Mouse (Mus musculus) hindbrain, embryonic 11.5 days (tissue): ENCODE measurements at regions not wholly inside any gene's neighbourhood (a gene's known extent, or its start where the extent isn't known, plus 50 kb on each side); places are given as distances from the start of the nearest gene placed in this dataset.

ENCODE experiments used
- ATAC-seq: fragments of 200-750 bp; cut with Nextera tagmentation; 2 replicates; pipeline ENCODE4 v1.8.0; 2017; ENCODE audit warnings: mild to moderate bottlenecking, moderate TSS enrichment, moderate library complexity; ENCODE audit not compliant: low FRiP score
- DNase-seq: peaks from one replicate; pipeline ENCODE4 v3.0.0-alpha.2; 2015; ENCODE audit warnings: low spot score
- H3K27ac ChIP-seq: fragments of 300-500 bp; sonication (generic); 2 replicates; pipeline ENCODE4 v1.5.1; 2014; ENCODE audit warnings: mild to moderate bottlenecking, low read depth, low read length
- H3K27me3 ChIP-seq: fragments of 300-500 bp; sonication (generic); 2 replicates; pipeline ENCODE4 v1.6.1; 2014; ENCODE audit warnings: mild to moderate bottlenecking, low read length, moderate library complexity, mixed read lengths; ENCODE audit not compliant: control insufficient read depth, insufficient read depth
- H3K36me3 ChIP-seq: fragments of 300-500 bp; sonication (generic); 2 replicates; pipeline ENCODE4 v1.6.1; 2014; ENCODE audit warnings: mild to moderate bottlenecking, low read length, moderate library complexity, mixed read lengths; ENCODE audit not compliant: control insufficient read depth, insufficient read depth
- H3K4me1 ChIP-seq: fragments of 300-500 bp; sonication (generic); replicated peaks from 2 replicates; pipeline ENCODE4 v1.6.1; 2014; ENCODE audit warnings: low read length, mixed read lengths; ENCODE audit not compliant: control insufficient read depth, insufficient read depth
- H3K4me2 ChIP-seq: fragments of 300-500 bp; sonication (generic); replicated peaks from 2 replicates; pipeline ENCODE4 v1.6.1; 2014; ENCODE audit warnings: mild to moderate bottlenecking, low read depth, low read length
- H3K4me3 ChIP-seq: fragments of 300-500 bp; sonication (generic); 2 replicates; pipeline ENCODE4 v1.5.1; 2014; ENCODE audit warnings: low read depth, low read length
- H3K9ac ChIP-seq: fragments of 300-500 bp; sonication (generic); 2 replicates; pipeline ENCODE4 v1.6.1; 2014; ENCODE audit warnings: low read depth, low read length
- H3K9me3 ChIP-seq: fragments of 300-500 bp; sonication (generic); 2 replicates; pipeline ENCODE4 v1.6.1; 2016; ENCODE audit warnings: low read length; ENCODE audit not compliant: control insufficient read depth
- WGBS: fragments of 180-500 bp; shearing (Covaris S2); extraction: QIAGEN DNeasy Blood & Tissue Kit; methylation state at CpG from one replicate; pipeline ENCODE4 v1.1.7; 2014; 5-methylcytosine and 5-hydroxymethylcytosine counted together

- WGBS = 78% methylated on average over 3 of the region's 3 CpGs
- no peak overlapping the region for H3K4me2 ChIP-seq
- no peak overlapping the region for H3K27ac ChIP-seq
- ATAC-seq = no peak
- no peaks in the 10 kb centered on the region for H3K9me3 ChIP-seq
- no peak for DNase-seq
- H3K4me1 ChIP-seq = no peaks in the 10 kb centered on the region
- no peaks in the 10 kb centered on the region for H3K36me3 ChIP-seq
- no peak overlapping the region for H3K4me3 ChIP-seq
- H3K9ac ChIP-seq = no peak overlapping the region
- H3K27me3 ChIP-seq = no peaks in the 10 kb centered on the region
Measured at GRCm38 (mm10) chr3:117480131-117480530, 94.5 kb upstream of the Plppr5 start.

GRCm38 (mm10) chr3:117459507-117459906 lies 98.8 kb upstream of the Plppr4 start:
- Histone ChIP-seq H3K9me3 (no peaks in the 10 kb centered on the region), H3K4me2 (no peak overlapping the region), H3K36me3 (no peaks in the 10 kb centered on the region), H3K27ac (no peak overlapping the region), H3K4me1 (no peaks in the 10 kb centered on the region), H3K9ac (no peak overlapping the region), H3K4me3 (no peak overlapping the region), H3K27me3 (no peaks in the 10 kb centered on the region)
- no peak for ATAC-seq
- DNase-seq = no peak
- 96% methylated on average over 2 of the region's 2 CpGs for WGBS

DNA sequence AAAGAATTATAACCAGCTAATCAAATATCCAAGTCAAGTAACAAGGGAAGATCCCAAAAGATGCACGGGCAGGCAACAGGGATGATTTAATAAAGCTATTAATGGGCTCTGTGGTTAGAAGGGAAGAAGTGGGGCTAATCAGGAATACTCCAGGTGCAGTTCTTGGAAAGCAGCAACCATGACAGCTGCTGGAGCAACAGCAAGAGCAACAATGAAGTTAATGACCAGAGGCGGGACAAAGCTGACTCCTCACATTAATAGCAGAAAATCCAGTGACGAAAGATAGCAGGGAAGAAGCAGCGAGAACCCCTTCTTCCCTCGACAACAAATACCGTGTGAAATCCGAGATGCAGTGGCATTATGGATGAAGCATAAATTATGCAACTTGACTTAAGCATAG lies 89.9 kb upstream of the Plppr4 start:
- no peaks in the 10 kb centered on the region for H3K36me3 ChIP-seq
- ATAC-seq (no peak), DNase-seq (no peak)
- H3K9me3 ChIP-seq = no peaks in the 10 kb centered on the region
- H3K4me3 ChIP-seq = no peak overlapping the region
- no peaks in the 10 kb centered on the region for H3K4me1 ChIP-seq
- H3K9ac ChIP-seq = no peak overlapping the region
- H3K27ac ChIP-seq = no peak overlapping the region
- 85% methylated on average over 7 of the region's 7 CpGs for WGBS
- H3K27me3 ChIP-seq = no peaks in the 10 kb centered on the region
- H3K4me2 ChIP-seq = no peak overlapping the region

- Histone ChIP-seq H3K27me3 (no peaks in the 10 kb centered on the region), H3K4me1 (no peaks in the 10 kb centered on the region), H3K9ac (no peak overlapping the region), H3K4me3 (no peak overlapping the region), H3K27ac (no peak overlapping the region), H3K4me2 (no peak overlapping the region), H3K9me3 (no peaks in the 10 kb centered on the region), H3K36me3 (no peaks in the 10 kb centered on the region)
- 69% methylated on average over 3 of the region's 3 CpGs for WGBS
- ATAC-seq = no peak
- no peak for DNase-seq
Measured at GRCm38 (mm10) chr3:117441887-117442286, 81.2 kb upstream of the Plppr4 start.

DNA sequence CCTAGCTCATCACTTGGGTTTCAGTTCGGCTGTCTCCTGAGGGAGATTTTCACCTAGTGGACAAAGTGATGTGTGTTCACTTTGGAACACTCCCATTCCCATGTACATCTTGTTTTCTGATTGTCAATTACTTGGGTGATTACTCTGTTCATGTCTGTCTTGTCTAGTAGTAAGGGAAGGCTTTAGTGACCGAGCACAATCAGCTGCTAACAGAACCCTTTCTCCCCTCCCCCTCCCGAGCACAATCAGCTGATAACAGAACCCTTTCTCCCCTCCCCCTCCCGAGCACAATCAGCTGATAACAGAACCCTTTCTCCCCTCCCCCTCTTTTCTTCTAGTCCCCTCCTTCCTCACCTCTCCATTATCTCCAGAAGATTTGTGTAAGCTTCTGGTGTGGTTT lies 79.6 kb upstream of the Plppr4 start:
- no peak for DNase-seq
- Histone ChIP-seq H3K4me2 (no peak overlapping the region), H3K9me3 (no peaks in the 10 kb centered on the region), H3K27me3 (no peaks in the 10 kb centered on the region), H3K4me1 (no peaks in the 10 kb centered on the region), H3K4me3 (no peak overlapping the region), H3K27ac (no peak overlapping the region), H3K9ac (no peak overlapping the region), H3K36me3 (no peaks in the 10 kb centered on the region)
- ATAC-seq = peak; percentile 23; the same call in 1 of the 2 replicates
- WGBS = 42% methylated on average over 4 of the region's 4 CpGs

DNA sequence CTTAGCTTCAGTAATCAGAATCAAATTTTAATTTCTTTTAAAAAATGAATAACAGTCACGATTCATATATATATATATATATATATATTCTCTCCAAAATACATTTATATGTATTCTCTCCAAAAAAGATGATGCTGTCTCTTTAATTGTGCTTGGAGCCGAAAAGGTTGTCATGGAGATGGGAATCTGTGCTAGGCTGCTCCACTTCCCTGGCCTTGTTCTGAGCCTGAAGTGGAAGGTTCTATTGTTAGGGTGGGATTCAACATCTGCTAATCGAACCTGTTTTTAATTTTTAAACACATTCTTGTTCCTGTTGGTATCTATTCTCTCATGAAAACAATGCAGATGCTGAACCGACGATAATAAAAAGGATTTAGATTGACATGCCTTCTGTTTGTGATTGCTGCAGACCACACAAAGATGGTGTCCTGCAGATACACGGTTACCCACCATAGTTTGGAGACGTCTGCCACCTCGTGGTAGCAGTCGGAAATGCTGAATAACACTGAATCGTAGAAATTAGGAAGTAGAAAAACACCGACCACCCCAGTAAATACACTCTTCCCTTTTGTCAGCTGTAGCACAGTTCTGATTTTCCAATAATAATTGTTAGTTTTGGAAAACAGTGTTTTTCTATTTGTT lies 77.9 kb upstream of the Plppr4 start:
- 15% methylated on average over 11 of the region's 11 CpGs for WGBS
- H3K9me3 ChIP-seq = no peaks in the 10 kb centered on the region
- no peak overlapping the region for H3K4me3 ChIP-seq
- H3K9ac ChIP-seq = no peak overlapping the region
- peak; percentile 92 for DNase-seq
- H3K27ac ChIP-seq = no peak overlapping the region
- H3K27me3 ChIP-seq = no peaks in the 10 kb centered on the region
- H3K36me3 ChIP-seq = no peaks in the 10 kb centered on the region
- peak; percentile 92 for ATAC-seq
- H3K4me2 ChIP-seq = no peak overlapping the region
- H3K4me1 ChIP-seq = no peaks in the 10 kb centered on the region

- Histone ChIP-seq H3K4me2 (no peak overlapping the region), H3K36me3 (no peaks in the 10 kb centered on the region), H3K4me1 (no peaks in the 10 kb centered on the region), H3K4me3 (no peak overlapping the region), H3K27me3 (no peaks in the 10 kb centered on the region), H3K27ac (no peak overlapping the region), H3K9me3 (no peaks in the 10 kb centered on the region), H3K9ac (no peak overlapping the region)
- WGBS = 84% methylated on average over 1 of the region's 1 CpGs
- no peak for ATAC-seq
- no peak for DNase-seq
Measured at GRCm38 (mm10) chr3:117424526-117424925, 63.9 kb upstream of the Plppr4 start.

DNA sequence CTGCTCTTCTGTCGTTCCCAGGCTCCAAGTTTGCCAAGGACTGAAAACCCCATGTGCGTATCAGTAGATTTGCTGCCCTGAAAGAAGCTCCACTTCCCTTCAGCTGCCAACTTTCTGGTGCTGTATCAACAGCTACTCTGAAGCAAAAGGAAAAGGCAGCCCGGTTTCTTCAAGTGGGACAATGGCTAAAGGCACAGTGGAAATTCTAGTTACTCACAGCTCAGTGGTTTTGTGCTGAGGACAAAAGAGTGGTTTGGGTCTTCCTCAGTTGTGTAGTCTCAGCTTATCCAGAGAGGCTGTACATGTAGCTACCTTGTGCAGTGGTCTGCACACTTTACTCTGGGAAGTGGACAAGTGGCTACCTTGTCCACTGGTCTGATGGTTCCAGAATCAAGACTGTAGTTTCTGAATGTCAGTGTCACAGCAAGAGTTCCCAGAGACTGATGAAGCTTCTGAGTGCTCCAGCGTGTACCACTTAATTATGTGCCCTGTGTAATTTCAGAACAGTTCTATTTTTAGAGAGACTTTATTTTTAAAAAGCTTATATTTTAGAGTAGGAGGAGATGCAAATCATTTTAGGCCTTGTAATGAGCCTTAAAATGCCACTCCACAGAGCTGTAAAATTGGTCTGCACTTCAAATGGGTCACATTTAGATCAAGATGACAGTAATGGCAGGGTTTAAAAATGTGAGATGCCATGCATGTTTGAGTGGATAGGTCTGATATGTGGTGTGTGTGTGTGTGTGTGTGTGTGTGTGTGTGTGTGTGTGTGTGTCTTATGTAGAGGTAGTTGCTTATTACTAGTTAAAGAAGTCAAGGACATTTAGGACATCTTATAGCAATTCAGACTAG lies 52.4 kb upstream of the Plppr4 start:
- Histone ChIP-seq H3K4me3 (no peak overlapping the region), H3K36me3 (no peaks in the 10 kb centered on the region), H3K9me3 (no peaks in the 10 kb centered on the region), H3K4me1 (no peaks in the 10 kb centered on the region), H3K27ac (no peak overlapping the region), H3K27me3 (no peaks in the 10 kb centered on the region), H3K9ac (no peak overlapping the region), H3K4me2 (no peak overlapping the region)
- 72% methylated on average over 4 of the region's 4 CpGs for WGBS
- DNase-seq = no peak
- ATAC-seq = no peak
